Mouse (Mus musculus) heart, adult 8-10 months (tissue): ENCODE results near the gene Tab1. TPM values are rescaled to one million over a fixed set of nuclear protein-coding genes. Genes with fewer than 3 reads are reported as not detected.
A peak's percentile ranks its signal among the peaks of the same experiment; 100 is the strongest.
"Not testable (repeated sequence)": the region's sequence is repeated elsewhere in the genome, so short reads cannot be mapped to it uniquely, and the experiment has no call there.

ENCODE experiments used
- DNase-seq: peaks from one replicate; pipeline ENCODE4 v3.0.0; 2022; ENCODE audit warnings: low spot score
- total RNA-seq, 4 experiments: library from RNA; stranded (reverse); gene quantifications; 2 replicates each; pipeline ENCODE4 v1.2.4; 2022

Tab1 gene
- total RNA-seq, 4 experiments from 2014 or later: 17.7 to 24.7 (median 23.3) TPM

DNA sequence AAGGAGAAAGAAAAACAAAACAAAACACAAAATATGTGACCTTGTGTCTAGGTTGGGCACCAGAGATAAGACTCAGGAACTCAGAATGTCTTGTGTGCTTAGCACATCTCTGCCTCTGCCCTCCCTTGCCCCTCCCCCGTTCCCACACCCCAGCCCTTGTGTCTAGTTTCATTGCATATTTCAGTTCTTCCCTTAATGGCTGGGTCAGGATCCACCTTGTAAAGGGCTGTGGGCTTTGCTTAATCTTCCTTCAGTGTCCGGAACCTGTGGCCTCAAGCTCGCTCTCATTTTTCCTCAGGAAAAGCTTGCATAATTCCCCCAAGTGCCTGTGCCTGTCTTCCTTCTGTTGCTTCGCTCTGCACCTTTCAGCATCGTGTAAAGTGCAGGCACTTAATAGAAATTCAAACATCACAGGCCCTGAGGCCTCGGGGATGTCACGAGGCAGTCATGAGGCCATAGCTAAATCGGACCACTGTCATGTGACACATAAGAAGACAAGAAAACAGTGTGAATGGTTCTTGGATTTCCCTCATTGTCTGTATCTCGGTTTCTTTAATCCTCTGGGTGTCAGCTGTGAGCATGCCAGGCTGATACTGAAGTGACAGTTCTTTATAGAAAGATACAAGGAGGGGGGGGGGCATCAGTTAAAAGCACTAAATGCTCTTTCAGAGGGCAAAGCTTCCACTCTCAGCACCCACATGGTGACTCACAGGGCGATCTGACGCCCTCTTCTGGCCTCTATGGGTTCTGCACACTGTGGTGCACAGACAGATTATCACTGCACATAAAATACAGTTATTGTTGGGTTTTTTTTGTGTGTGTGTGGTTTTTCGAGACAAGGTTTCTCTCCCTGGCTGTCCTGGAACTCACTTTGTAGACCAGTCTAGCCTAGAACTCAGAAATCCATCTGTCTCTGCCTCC, 27.2 kb upstream of the Tab1 start:
- no peak for DNase-seq

DNA sequence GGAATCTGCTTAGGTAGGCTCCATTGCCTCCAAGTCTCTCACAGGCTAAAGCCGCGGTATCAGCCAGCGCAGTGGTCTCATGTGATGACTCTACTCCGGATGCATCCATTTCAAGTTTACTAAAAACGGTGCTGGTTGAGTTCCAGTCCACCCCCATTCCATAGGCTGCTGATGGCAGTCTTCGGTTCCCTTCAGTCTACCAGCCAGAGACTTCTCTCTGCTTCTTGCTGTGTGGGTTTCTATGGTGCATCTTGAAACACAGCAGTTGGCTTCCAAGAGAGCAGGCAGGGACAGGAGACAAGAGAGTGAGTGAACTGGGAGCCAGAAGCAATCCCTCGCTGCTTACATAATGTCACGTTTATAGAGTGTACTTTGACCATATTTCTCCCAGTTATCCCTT, 25.8 kb upstream of the Tab1 start:
- no peak for DNase-seq

DNA sequence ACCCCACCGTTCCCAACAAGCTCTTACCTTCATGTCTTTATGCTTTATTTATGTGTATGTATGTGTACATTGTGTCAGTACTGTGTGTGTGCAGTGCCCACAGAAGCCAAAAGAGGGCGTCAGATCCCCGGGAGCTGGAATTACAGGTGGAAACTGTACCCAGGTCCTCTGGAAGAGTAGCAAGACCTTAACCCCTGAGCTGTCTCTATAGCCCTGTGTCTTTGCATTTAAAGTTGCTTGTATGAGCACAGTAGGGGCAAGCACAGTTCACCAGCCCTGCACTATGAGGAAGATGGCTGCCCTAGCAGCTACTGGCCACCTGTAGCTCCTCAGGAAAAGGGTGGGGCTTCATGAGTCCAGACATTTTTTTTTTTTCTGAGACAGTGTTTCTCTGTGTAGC, 25.4 kb upstream of the Tab1 start:
- DNase-seq: no peak

DNA sequence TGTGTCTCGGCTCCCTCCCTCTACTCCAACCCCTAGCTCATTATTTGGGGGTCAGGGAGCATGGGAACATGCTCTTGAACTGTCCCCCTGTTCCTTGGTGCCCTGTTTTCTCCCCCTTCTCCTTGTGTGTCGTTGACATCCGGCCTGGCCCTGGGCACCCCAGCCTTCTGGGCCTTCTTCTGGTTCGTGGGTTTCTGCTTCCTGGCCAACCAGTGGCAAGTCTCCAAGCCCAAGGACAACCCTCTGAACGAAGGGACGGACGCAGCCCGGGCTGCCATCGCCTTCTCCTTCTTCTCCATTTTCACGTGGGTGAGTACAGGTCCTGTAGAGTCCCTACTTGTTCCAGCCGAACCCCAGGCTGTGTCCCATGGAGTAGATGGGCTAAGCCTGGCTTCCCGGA, 21.5 kb upstream of the Tab1 start:
- no peak for DNase-seq

DNA sequence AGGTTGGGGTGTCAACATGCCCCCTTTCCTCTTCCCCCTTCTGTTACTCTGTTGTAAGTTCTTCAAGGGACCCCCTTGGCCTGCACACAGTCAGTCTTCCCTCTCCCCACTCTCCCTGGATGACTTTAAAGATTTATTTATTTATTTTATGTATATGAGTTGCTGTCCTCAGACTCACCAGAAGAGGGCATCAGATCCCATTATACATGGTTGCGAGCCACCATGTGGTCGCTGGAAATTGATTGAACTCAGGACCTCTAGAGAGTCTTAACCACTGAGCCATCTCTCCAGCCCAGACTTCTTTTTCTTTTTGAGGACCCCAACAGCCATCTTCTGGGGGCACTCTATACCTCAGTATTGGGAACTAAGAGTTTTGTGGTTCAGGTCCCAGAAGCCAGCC, 20.4 kb upstream of the Tab1 start:
- no peak for DNase-seq

DNA sequence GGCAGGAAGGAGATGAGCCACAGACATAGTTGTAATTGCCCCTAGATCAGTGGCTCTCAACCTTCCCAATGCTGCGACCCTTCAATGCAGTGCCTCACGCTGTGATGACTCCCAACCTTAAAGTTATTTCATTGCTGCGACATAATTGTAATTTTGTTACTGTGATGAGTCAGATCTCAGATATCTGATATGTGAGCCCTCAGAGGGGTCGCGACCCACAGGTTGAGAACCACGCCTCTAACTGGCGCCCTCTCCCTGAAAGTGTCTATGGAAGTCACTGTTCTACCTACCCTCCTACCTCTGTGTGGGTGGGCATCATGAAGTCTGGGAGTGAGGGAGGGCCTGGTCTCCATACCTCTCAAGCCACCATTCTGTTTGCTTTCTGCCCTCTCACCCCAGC, 18.5 kb upstream of the Tab1 start:
- DNase-seq: no peak

DNA sequence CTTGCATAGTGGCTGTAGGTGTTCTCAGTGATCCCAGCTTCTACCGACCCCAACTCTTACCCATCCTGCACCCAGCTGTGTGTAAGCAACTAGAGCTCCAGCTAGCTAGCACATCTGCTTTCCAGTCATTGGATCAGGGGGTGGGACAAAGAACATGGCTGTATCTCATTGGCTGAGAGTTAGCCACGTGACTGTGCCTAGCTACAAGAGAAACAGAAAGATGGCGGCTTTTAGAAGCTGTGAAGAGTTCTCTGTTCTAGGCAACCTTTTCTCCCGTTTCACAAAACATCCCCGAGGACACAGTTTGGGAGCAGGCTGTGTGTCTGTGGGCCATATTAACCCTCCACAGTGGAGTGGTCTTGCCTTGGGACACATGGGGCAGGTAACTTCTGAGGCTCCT, 17.7 kb upstream of the Tab1 start:
- no peak for DNase-seq

DNA sequence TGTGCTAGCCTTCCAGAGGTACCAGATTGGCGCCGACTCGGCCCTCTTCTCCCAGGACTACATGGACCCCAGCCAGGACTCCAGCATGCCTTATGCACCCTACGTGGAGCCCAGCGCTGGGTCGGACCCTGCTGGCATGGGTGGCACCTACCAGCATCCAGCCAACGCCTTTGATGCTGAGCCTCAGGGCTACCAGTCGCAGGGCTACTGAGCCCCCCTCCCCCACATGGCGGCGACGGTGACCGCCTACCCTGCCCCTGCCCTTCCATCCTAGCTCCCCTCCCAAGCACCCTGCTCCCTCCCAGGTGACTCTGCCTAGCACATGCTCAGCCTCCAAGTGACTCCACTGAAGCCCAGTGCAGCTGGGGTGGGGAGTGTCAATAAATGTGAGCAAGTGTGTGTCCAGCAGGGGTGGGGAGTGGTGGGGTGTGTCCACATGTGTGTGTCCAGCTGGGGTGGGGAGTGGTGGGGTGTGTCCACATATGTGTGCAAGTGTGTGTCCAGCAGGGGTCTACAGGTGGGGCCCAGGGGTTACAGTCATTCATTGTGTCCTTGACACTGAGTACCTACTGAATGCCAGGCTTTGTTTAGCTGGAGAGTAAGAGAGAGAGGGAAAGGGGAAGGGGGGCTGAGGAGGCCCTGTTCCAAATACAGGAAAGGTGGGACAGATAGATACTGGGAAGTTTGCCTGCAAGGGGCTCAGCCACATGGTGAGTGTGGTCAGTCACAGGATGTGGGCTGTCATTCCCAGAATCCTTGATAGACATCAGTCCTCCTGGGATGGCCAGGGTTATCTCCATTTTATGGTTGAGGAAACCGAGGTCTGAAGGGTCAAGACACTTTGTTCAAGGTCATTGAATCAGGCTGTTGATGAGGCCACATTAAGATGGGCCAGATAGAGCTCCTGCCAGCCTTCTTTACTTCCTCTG, 16.8 kb upstream of the Tab1 start:
- DNase-seq: no peak

DNA sequence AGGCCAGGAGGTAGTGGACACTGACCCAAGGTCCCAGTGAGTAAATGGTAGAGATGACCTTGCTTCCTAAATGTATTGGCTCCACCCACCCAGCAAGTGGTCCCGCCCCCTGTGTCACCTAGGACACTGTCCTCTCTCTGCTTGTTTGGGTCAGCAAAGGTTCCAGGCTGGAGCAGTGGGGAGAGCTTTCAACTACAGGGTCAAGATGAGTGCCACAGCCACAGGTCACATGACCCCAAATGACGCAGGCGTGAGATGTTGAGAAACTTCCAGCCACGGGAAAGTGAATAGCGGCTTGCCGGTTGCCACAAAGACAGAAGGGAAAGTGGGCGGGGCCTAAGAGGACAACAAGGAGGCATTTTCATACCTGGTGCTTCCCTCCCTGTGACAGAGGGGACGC, 15.8 kb upstream of the Tab1 start:
- DNase-seq: no peak

DNA sequence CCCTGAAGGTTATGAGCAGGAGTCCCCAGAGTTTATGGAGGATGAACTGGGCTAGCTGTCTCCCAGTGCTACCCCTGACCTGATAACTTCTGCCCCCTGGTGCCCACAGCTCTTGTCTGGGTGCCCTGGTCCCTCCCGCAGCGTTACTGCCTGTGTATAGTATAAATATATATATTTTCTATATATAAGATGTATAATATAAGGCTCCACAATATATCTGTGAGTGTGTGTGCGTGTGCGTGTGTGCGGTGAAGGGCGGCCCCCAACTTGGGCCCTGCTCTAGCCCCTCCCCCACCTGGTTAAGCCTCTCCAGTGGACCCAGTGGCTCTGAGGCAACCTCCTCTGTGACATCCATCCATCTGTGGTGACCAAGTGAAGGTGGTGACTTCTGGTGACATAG, 13.9 kb upstream of the Tab1 start:
- DNase-seq: no peak

DNA sequence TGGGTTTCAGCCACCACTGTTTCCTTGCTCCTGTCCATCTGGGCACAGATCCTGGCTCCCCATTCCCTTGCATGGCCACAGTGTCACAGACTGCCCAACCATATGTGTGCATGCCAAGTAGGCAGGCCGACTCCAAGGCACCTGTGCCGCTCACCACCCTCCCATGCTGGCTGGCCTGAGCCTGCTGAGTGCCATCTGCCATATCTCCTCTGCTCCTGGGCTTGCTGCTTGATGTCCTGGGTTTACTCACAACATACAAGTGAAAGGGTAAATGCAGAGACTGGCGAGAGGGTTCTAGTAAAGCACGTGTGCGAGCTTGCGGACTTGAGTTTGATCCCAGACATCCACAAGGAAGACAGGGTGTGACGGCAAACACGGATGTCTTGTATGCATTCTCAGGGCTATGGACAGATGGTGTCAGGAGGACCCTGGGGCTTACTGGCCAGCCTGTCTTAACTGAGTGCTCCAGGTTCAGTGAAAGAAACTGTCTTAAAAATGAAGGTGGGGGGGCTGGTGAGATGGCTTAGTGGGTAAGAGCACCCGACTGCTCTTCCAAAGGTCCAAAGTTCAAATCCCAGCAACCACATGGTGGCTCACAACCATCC, 11.1 kb upstream of the Tab1 start:
- no peak for DNase-seq

DNA sequence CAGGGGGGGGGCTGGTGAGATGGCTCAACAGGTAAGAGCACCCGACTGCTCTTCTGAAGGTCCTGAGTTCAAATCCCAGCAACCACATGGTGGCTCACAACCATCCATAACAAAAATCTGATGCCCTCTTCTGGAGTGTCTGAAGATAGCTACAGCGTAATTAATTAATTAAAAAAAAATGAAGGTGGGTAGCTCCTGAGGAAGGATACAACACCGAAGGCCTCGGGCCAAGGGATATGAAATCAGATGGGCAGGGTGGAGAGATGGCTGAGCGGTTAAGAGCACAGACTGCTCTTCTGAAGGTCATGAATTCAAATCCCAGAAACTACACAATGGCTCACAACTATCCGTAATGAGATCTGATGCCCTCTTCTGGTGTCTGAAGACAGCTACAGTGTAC, 10.5 kb upstream of the Tab1 start:
- DNase-seq: not testable (repeated sequence)

DNA sequence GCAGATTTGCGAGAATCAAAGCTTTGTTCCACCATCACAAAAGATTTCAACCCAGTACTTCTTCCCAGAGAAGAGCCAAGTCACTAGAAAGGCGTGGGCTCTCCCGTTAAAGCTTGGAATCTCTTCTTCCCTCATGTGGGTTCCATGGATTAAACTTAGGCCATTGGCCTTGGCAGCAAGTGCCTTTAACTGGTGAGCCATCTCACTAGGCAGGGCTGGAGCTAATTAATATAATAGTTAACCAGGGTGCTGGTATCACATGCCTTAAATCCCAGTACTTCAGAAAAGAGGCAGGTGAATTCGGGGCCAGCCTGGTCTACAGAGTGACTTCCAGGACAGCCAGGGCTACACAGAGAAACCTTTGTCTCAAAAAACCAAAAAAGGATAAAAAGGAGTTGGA, 8.3 kb upstream of the Tab1 start:
- no peak for DNase-seq

DNA sequence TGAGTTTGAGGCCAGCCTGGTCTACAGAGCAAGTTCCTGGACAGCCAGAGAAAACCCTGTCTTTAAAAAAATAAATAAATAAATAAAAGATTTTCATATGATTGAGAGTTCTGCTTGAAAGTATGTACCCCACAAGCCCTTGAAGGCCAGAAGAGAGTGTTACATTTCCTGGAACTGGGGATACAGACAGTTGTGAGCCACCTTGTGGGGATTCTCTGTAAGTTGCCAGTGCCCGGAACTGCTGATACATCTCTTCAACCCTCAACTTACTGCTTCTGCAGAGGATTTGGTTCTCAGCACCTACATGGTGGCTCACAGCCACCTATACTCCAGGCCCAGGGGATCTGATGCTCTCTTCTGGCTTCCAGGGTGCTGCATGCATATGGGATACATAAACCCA, 5.7 kb upstream of the Tab1 start:
- no peak for DNase-seq

DNA sequence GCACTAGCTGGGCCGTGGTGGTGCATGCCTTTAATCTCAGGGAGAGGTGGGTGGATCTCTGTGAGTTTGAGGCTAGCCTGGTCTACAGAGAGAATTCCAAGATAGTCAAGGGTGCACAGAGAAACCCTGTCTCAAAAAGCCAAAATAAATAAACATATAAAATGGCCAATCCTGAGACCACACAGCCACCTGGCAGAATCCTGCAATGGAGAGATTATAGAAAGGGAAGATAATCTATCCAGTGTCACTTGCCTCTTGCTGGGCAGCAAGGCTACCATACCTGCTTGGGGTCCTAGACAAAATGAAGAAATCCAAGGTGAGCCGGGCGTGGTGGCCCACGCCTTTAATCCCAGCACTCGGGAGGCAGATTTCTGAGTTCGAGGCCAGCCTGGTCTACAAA, 2.9 kb upstream of the Tab1 start:
- no peak for DNase-seq

DNA sequence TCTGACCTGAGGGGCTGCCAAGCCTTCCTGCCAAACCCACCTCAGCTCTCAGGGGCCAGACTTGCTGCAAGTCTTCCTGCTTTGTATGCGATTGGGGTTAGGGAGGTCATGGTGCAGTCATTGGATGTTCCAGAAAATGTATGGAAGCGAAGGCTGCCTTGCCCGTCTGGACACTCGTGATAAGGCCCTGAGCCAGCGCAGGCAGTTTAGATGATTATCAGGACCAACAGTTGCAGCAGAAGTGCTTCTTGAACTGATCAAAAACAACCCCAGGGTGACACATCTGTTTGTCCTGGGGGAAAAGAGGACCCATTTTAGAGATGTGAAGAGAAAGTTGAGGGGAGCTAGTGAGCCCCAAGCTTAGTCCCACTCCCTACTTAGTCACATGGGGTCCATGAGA, 2.2 kb upstream of the Tab1 start:
- no peak for DNase-seq

DNA sequence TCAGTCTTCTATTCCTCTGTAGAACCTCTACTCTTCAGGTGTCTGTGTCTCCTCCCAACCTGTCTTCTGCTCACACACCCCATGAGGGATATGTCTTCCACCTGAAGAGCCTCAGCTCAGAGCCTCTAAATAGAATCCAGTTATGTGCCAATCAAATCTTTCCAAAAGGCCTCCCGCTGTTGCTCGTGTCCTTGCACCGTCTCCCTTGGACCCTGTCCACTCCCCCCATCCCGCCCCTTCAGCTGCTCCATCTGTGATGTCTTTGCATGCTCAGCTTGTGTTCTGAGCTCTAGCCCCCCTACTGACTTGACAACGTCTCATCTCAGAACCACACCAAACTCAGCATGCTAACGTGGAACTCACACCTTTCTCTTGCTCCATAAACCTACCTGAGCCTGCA, 1.5 kb upstream of the Tab1 start:
- DNase-seq: no peak

DNA sequence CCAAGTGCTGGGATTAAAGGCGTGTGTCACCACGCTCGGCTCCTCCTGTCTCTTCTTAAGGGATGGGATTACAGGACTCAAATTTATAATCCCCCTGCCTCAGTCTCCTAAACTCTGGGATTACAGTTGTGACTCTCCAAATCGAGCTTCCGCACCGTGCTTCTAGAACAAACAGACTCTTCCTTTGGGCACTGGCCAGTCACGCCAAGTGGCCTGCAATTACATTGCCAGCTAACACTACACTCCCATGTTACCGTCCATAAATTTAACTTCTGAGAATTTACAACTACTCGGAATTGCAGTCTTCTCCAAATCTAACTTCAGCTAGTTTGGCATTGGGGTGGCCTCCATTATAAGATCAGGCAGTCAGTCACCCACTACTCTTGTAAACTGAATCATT, 475 bp upstream of the Tab1 start:
- DNase-seq: no peak

DNA sequence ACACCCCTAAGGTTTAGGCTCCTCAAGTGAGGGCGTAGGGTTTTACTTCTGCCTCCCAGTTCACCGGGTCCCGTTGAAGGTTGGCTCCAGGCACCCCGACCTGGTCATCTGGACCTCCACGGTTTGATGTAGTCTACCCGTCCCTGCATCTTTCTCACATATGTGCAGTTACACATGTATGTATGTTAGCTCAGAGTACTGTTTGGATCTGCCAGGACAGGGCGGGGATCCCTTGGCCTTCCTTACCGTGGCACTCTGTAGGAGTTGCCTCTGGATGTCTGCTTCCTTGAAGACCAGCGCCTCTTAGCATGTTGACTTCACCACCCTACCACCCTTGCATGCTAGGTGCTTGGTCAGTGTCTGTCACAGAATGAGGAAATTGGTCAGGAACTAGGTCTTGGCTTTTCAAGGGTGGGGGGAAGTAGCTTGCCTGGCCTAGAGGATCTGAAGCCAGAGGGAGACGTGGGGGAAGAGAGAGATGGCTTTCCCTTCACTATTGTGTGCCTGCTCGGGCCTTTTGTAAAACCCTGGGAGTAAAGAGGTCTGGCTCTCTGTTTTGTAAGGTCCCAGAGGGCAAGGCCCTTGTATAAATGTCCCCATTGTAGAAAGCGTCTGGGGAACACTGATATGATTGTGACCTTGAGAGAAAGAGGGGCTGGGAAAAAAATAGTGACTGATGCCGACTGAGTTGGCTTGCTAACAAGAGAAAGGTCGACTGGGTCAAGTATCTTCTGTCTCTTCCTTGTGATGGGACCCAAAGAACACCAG, 939 bp downstream of the Tab1 start:
- DNase-seq: peak; percentile 38

DNA sequence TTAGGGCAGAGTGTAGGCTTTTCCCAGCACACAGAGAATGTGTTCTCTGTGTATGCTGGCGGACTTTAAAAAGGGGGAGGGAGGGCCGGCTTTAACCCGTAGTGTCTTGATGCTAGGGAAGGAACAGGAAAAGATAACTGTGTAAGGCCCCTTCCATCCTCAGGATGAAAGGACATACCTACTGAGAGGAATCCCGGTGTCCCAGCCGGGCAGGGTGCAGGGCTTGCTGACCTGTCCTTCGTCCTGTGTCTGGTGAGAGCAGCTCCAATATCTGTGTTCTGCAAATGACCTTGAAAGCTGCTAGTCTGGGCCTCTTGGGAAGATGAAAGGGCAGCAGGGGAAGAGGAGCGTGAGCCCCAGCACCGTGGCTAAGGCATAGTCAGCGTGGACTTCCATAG, 1.5 kb downstream of the Tab1 start:
- DNase-seq: no peak

DNA sequence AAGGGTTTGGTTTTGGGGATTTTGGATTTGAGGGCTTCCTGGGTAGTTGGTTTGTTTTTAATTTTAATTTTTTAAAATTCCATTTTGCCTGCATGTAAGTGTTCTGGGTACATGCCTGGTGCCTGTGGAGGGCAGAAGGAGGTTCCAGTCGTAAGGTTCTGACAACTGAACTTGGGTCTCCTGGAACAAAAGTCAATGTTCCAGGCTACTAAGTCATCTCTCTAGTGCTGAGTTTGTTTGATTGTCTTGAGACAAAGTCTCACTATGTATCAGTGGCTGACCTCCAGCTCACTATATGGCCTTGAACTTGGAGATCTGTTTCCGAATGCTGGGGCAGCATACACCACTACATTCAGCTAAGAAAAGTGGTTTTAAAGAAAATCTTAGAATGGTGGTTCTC, 2.6 kb downstream of the Tab1 start:
- DNase-seq: no peak

DNA sequence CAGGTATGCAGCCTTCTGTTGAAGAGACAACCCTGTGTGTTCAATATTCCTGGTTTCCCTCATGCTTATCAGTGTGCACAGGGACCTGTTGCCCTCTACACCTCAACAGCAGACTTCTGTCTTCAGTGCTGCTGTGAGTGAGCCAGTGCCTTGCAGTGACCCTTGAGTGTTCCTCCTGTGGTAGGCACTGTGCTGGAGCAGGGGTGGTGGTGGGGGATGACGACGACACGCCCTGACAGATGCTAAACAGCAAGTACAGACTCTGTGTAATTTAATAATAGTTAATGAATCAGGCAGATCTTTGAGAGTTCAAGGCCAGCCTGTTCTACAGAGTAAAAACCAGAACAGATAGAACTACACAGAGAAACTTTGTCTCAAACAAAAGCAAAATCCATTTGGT, 3.7 kb downstream of the Tab1 start:
- no peak for DNase-seq
